Mouse (Mus musculus): ENCODE measurements around the gene Tmem11.

The Tmem11 gene

DNA sequence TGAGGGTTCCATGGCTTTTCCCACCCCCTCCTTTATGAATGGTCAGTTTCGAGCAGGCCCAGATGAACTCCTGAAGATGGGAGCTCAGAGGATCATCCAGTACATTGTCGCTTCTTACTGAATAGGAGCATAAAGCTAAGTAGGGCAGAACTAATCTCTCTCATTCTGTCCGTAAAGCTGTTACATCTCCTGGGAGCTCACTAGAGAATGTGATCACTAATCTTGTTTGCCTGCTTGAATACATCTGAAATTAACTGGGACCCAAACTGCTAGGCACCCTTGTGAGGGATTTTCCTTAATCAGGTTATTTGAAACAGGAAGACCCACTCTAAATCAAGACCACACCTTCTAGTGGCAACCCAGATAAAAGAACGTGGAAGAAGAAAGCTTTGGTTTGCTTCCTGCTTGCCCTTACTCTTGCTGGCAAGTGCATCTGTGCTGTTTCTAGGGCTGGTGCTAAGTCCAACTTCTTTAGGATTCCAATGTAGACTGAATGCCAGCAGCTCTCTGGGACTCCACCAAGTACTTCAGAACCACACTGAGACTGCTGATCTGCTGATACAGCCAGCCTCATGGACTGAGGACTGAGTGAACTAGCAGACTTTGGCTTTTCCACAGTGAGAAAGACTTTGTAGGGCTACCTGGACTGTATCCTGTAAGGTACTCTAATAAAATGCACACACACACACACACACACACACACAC, 51.7 kb downstream of the Tmem11 start:
- no peak for DNase-seq (ENCODE audit: low read depth)

DNA sequence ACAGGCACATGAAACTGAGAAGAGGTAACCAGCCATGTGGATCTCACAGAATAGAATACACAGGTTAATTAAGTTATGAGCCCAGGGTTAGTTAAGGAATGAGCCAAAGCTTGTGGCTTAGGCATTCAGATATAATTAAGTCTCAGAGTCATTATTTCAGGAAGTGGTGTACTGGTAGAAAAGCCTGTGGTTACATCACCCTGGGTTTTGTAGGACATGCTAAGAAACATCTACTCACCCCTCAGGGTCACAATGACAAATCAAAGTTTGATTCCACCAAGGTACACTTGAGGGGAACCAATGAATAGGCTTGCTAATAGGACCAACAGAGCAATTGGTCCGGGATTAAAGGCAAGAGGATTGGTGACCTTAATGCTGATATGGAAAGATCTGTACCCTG, 52.4 kb downstream of the Tmem11 start:
- peak; percentile 81 for DNase-seq (ENCODE audit: low read depth)

DNA sequence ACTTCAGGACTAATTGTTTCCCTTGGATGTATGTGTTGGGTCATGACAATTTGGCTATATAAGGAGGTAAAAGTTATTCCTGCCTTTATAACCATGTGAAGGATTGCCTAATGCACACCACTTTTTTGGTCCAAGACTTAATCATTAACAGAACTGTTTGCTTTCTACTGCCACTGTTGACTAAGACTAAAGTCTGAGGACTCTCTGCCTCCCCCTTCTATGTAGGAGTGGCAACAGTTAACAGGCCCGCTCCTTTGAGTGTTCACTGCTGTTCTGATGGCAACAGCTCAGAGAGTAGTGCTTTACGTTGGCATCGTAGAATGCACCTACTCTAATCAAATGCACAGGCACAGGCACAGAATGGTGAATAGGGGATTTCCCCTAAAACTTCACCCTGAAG, 53.9 kb downstream of the Tmem11 start:
- DNase-seq (ENCODE audit: low read depth), result no peak

DNA sequence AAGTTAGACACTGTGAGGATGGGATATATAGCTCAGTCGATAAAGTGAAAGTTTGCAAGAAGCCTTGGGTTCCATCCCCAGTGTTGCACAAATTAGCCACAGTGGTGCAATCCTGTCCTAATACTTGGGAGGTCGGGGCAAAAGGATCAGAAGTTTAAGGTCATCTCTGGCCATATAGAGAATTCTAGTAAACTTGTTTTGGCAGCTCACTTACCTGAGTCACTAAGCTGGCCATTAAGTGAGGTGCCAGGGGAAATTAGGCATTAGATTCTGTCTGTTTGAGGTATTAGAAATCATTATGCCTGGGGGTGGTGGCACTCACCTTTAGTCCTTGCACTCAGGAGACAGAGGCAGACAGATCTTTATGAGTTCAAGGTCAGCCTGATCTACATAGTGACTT, 55.3 kb downstream of the Tmem11 start:
- DNase-seq (ENCODE audit: low read depth), result no peak

DNA sequence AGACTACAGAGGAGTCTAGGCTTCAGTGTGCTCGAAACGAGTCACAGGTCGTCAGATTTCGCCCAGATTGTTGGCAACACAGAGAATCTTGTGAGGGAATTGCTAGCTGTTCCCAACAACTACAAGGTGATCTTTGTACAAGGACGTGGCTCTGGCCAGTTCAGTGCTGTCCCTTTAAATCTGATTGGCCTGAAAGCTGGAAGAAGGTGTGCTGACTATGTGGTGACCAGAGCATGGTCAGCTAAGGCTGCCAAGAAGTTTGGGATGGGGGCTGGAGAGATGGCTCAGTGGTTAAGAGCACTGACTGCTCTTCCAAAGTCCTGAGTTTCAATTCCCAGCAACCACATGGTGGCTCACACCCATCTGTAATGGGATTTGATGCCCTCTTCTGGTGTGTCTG, 62.7 kb downstream of the Tmem11 start:
- DNase-seq (ENCODE audit: low read depth), result no peak

Data from 416B (cell line).